Mouse (Mus musculus): Measurements from ENCODE around the gene Pink1.

DNA sequence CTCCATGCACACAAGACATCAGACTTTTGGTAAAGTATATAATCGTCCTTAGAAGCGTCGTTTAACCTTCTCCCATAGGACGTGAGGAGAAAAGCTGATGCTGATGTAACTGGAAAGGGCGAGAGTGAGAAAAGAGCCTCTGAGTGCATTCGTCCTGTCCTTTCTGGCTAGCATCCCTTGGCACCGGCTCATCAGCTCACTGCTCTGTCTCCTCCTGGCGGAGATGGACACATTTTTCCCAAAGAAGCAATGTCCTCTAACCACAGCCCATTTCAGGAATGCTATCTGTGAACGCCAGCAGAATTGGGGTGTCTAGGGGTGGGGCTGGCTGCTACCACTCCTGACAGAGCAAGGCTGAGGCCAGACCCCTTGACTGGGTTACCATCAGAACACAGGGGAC lies 5.5 kb upstream of the Pink1 start:
- TF ChIP-seq CTCF (IDR thresholded peaks at IDR 0.05; ENCODE audit: low read depth, low read length) = no peak
- no peak for TF ChIP-seq POLR2A (IDR thresholded peaks at IDR 0.05; ENCODE audit: borderline replicate concordance, low read depth, low read length)

Measured in bone marrow macrophage, adult 2 months (primary cell).